Mouse (Mus musculus): ENCODE data around the gene Smyd2.

DNA sequence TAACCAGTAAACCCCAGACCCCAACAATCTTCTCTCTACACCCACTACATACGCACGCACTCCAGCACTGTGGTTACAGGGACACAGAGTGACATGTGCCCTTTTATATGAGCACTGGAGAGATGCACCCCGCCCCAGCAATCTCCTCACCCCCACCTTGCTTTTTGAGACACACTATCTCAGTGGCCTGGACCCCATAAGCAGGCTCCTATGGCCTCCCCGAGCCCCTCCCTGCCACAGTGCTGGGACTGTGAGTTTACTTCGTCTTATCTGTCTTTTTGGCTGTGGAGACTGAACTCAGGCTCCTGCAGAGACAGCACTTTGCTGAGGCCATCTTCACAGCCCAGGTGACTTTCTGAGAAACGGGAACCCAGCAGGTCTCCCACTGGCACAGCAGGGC lies 36.2 kb downstream of the Smyd2 start:
- TF ChIP-seq CTCF (conservative IDR thresholded peaks at IDR 0.05; ENCODE audit: insufficient read depth, insufficient read length, low read depth, low read length), result no peak
- TF ChIP-seq POLR2A (IDR thresholded peaks at IDR 0.05; ENCODE audit: low read depth, low read length), result no peak
